Mouse (Mus musculus) spleen, adult 2 months (tissue): ENCODE results near the gene Polr1a.

Experiments used
- CTCF ChIP-seq: fragments of 200-500 bp; IDR thresholded peaks from 2 replicates; pipeline ENCODE4 v1.5.1; 2011; ENCODE audit warnings: mild to moderate bottlenecking, inconsistent platforms; ENCODE audit not compliant: insufficient read depth, insufficient read length, insufficient replicate concordance; ENCODE audit errors: extremely low read depth
- POLR2A ChIP-seq: fragments of 200-500 bp; IDR thresholded peaks from 2 replicates; pipeline ENCODE4 v1.6.1; 2011; ENCODE audit warnings: low read depth, low read length, inconsistent platforms

DNA sequence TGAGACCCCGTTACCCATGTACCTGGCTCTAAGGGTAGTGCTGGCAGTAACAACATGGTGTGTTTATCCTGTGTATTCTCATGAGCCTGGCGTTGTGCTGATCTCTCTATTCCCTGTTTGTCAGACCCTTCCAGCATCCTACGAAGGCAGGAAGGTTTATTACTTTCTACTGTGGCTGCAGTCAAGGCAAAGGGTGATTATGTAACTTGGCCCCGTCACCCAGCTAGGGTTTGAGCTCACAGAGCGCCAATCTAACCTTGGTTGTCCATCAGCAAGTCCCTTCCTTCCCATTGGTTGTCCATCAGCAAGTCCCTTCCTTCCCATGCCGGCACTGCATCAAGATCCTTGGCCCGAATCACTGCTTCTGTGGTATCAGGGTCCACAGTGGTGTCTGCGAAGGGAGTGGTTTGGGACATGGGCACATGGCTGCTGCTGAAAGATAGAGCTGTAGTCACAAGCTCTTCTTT is 81.6 kb downstream of the Polr1a start:
- TF ChIP-seq POLR2A (no peak), CTCF (no peak)
